Mouse (Mus musculus): ENCODE measurements around the gene Rgs9. TPM values are rescaled to one million over a fixed set of nuclear protein-coding genes. Genes with fewer than 3 reads are reported as not detected.

The Rgs9 gene
- polyA plus RNA-seq, 1 experiment: 5.3 TPM

DNA sequence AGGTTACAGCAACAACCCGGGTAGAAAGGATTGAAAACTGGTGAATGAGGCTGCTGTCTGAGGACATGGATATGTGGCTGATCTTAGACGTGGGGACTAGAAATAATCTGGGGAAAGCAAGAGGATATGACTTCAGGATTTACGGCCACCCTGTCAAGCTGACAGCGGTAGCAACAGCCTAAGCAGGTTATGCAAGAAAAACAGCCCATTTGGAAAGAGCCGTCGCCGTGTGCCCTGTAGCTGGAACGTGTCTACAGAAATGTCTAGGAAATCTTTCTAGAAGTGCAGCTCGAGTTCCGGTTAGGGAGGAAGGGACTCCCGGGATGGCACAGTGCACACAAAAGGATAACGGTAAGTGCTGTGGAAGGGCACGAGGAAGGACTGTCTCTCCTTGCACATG lies 28.3 kb upstream of the Rgs9 start:
- no peak overlapping the region for H3K4me3 ChIP-seq (replicated peaks; ENCODE audit: insufficient read depth, low read depth, low read length)
- H3K4me1 ChIP-seq (ENCODE audit: control insufficient read depth, insufficient read depth, low read length): peaks cover 2% of the 10 kb centered on the region; the same call in 1 of the 2 replicates
- no peaks in the 10 kb centered on the region for H3K27me3 ChIP-seq (ENCODE audit: control insufficient read depth, insufficient read depth, low read length)
- DNase-seq: no peak
- 85% methylated on average over 13 of the region's 13 CpGs for WGBS
- no peak overlapping the region for H3K27ac ChIP-seq (ENCODE audit: insufficient read depth, low read length)
- no peak for TF ChIP-seq POLR2A (IDR thresholded peaks at IDR 0.05; ENCODE audit: borderline replicate concordance, insufficient read depth, low read length)
- TF ChIP-seq CTCF (IDR thresholded peaks at IDR 0.05; ENCODE audit: borderline replicate concordance, insufficient read depth, low read depth, low read length): no peak

GRCm38 (mm10) chr11:109320361-109320933 lies 22.5 kb upstream of the Rgs9 start:
- Histone ChIP-seq H3K4me1 (ENCODE audit: control insufficient read depth, insufficient read depth, low read length) (peaks cover 13% of the 10 kb centered on the region; the same call in 1 of the 2 replicates), H3K27me3 (ENCODE audit: control insufficient read depth, insufficient read depth, low read length) (no peaks in the 10 kb centered on the region), H3K4me3 (replicated peaks; ENCODE audit: insufficient read depth, low read depth, low read length) (no peak overlapping the region), H3K27ac (ENCODE audit: insufficient read depth, low read length) (peak overlapping the region; percentile 69)
- 9% methylated on average over 8 of the region's 8 CpGs for WGBS
- TF ChIP-seq POLR2A (IDR thresholded peaks at IDR 0.05; ENCODE audit: borderline replicate concordance, insufficient read depth, low read length) (no peak), CTCF (IDR thresholded peaks at IDR 0.05; ENCODE audit: borderline replicate concordance, insufficient read depth, low read depth, low read length) (no peak)
- DNase-seq: peak; percentile 82 to 86

GRCm38 (mm10) chr11:109319946-109320345 lies 22.0 kb upstream of the Rgs9 start:
- Histone ChIP-seq H3K4me3 (replicated peaks; ENCODE audit: insufficient read depth, low read depth, low read length) (no peak overlapping the region), H3K27me3 (ENCODE audit: control insufficient read depth, insufficient read depth, low read length) (no peaks in the 10 kb centered on the region), H3K27ac (ENCODE audit: insufficient read depth, low read length) (peak overlapping the region; percentile 69; the same call in 1 of the 2 replicates), H3K4me1 (ENCODE audit: control insufficient read depth, insufficient read depth, low read length) (peaks cover 13% of the 10 kb centered on the region; the same call in 1 of the 2 replicates)
- WGBS: 8% methylated on average over 5 of the region's 5 CpGs
- no peak for TF ChIP-seq POLR2A (IDR thresholded peaks at IDR 0.05; ENCODE audit: borderline replicate concordance, insufficient read depth, low read length)
- TF ChIP-seq CTCF (IDR thresholded peaks at IDR 0.05; ENCODE audit: borderline replicate concordance, insufficient read depth, low read depth, low read length): no peak
- peak; percentile 70 to 84 for DNase-seq

DNA sequence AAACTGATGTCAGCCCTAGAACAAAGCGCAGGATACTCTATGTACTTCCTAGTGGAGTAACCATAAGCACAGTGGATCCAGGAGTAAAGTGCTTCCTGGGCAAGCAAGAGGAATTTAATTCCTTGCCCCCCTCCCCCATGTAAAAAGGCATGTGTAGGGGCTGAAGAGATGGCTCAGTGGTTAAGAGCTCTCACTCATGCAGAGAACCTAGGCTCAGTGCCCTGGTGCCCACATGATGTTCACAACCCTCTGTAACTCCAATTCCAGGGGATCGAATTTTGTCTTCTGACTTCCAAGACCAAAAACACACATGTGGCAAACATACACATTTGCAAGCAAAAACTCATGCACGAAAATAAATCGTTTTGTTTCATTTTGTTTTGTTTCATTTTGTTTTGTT lies 21.5 kb upstream of the Rgs9 start:
- TF ChIP-seq CTCF (IDR thresholded peaks at IDR 0.05; ENCODE audit: borderline replicate concordance, insufficient read depth, low read depth, low read length) (no peak), POLR2A (IDR thresholded peaks at IDR 0.05; ENCODE audit: borderline replicate concordance, insufficient read depth, low read length) (no peak)
- Histone ChIP-seq H3K4me1 (ENCODE audit: control insufficient read depth, insufficient read depth, low read length) (peaks cover 13% of the 10 kb centered on the region; the same call in 1 of the 2 replicates), H3K27ac (ENCODE audit: insufficient read depth, low read length) (no peak overlapping the region), H3K4me3 (replicated peaks; ENCODE audit: insufficient read depth, low read depth, low read length) (no peak overlapping the region), H3K27me3 (ENCODE audit: control insufficient read depth, insufficient read depth, low read length) (no peaks in the 10 kb centered on the region)
- 58% methylated on average over 4 of the region's 4 CpGs for WGBS
- DNase-seq: no peak

- H3K27ac ChIP-seq (ENCODE audit: insufficient read depth, low read length): no peak overlapping the region
- no peaks in the 10 kb centered on the region for H3K27me3 ChIP-seq (ENCODE audit: control insufficient read depth, insufficient read depth, low read length)
- no peak overlapping the region for H3K4me3 ChIP-seq (replicated peaks; ENCODE audit: insufficient read depth, low read depth, low read length)
- TF ChIP-seq POLR2A (IDR thresholded peaks at IDR 0.05; ENCODE audit: borderline replicate concordance, insufficient read depth, low read length): no peak
- peak; percentile 73 for TF ChIP-seq CTCF (IDR thresholded peaks at IDR 0.05; ENCODE audit: borderline replicate concordance, insufficient read depth, low read depth, low read length)
- peak; percentile 55 to 57 for DNase-seq
- H3K4me1 ChIP-seq (ENCODE audit: control insufficient read depth, insufficient read depth, low read length): peaks cover 13% of the 10 kb centered on the region; the same call in 1 of the 2 replicates
- WGBS: 50% methylated on average over 4 of the region's 4 CpGs
Observed at GRCm38 (mm10) chr11:109316921-109317320, 19.0 kb upstream of the Rgs9 start.

- Histone ChIP-seq H3K4me3 (replicated peaks; ENCODE audit: insufficient read depth, low read depth, low read length) (peak overlapping the region; percentile 98), H3K27ac (ENCODE audit: insufficient read depth, low read length) (peak overlapping the region; percentile 90), H3K27me3 (ENCODE audit: control insufficient read depth, insufficient read depth, low read length) (no peaks in the 10 kb centered on the region), H3K4me1 (ENCODE audit: control insufficient read depth, insufficient read depth, low read length) (no peaks in the 10 kb centered on the region)
- peak; percentile 85 to 87 for DNase-seq
- 13% methylated on average over 20 of the region's 20 CpGs for WGBS
- TF ChIP-seq POLR2A (IDR thresholded peaks at IDR 0.05; ENCODE audit: borderline replicate concordance, insufficient read depth, low read length) (peak; percentile 91; the same call in 1 of the 2 replicates), CTCF (IDR thresholded peaks at IDR 0.05; ENCODE audit: borderline replicate concordance, insufficient read depth, low read depth, low read length) (no peak)
Observed at GRCm38 (mm10) chr11:109311885-109312605, 14.1 kb upstream of the Rgs9 start.

DNA sequence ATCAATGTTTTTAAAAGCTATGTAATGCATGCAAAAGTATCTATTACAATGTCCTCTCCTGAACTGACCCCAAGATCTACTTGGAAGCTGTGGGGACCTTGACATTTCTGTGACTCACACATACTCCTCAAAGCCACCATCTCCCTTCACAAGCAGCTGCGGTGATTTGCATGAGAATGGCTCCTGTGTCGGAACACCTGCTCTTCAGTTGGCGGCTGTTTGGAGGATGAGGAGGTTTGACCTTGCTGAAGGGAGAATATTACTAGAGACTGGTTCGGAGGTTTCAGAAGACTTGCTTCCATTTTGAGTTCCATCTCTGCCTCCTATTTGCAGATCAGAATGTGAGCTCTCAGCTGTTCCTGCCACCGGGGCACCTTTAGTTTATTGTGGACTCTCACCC lies 7.8 kb upstream of the Rgs9 start:
- no peak overlapping the region for H3K27ac ChIP-seq (ENCODE audit: insufficient read depth, low read length)
- H3K27me3 ChIP-seq (ENCODE audit: control insufficient read depth, insufficient read depth, low read length): no peaks in the 10 kb centered on the region
- DNase-seq: no peak
- no peak overlapping the region for H3K4me3 ChIP-seq (replicated peaks; ENCODE audit: insufficient read depth, low read depth, low read length)
- TF ChIP-seq POLR2A (IDR thresholded peaks at IDR 0.05; ENCODE audit: borderline replicate concordance, insufficient read depth, low read length): no peak
- TF ChIP-seq CTCF (IDR thresholded peaks at IDR 0.05; ENCODE audit: borderline replicate concordance, insufficient read depth, low read depth, low read length): no peak
- 81% methylated on average over 5 of the region's 5 CpGs for WGBS
- H3K4me1 ChIP-seq (ENCODE audit: control insufficient read depth, insufficient read depth, low read length): no peaks in the 10 kb centered on the region

GRCm38 (mm10) chr11:109302338-109302737 lies 4.4 kb upstream of the Rgs9 start:
- no peaks in the 10 kb centered on the region for H3K4me1 ChIP-seq (ENCODE audit: control insufficient read depth, insufficient read depth, low read length)
- H3K27ac ChIP-seq (ENCODE audit: insufficient read depth, low read length): no peak overlapping the region
- WGBS: 12% methylated on average over 4 of the region's 4 CpGs
- DNase-seq: no peak
- H3K4me3 ChIP-seq (replicated peaks; ENCODE audit: insufficient read depth, low read depth, low read length): no peak overlapping the region
- no peaks in the 10 kb centered on the region for H3K27me3 ChIP-seq (ENCODE audit: control insufficient read depth, insufficient read depth, low read length)
- TF ChIP-seq CTCF (IDR thresholded peaks at IDR 0.05; ENCODE audit: borderline replicate concordance, insufficient read depth, low read depth, low read length) (no peak), POLR2A (IDR thresholded peaks at IDR 0.05; ENCODE audit: borderline replicate concordance, insufficient read depth, low read length) (no peak)

Data from cerebellum, adult 2 months (tissue).